Mouse (Mus musculus) kidney, embryonic 15.5 days (tissue): ENCODE measurements around the gene Tspan31. TPM values are rescaled to one million over a fixed set of nuclear protein-coding genes. Genes with fewer than 3 reads are reported as not detected.
"Not testable (repeated sequence)": the region's sequence is repeated elsewhere in the genome, so short reads cannot be mapped to it uniquely, and the experiment has no call there.

Experiments
- ATAC-seq: fragments of 200-750 bp; cut with Nextera tagmentation; replicated peaks from 2 replicates; pipeline ENCODE4 v1.8.0; 2017; ENCODE audit warnings: moderate TSS enrichment; ENCODE audit not compliant: low FRiP score
- H3K27ac ChIP-seq: fragments of 300-500 bp; sonication (generic); 2 replicates; pipeline ENCODE4 v1.5.1; 2015; ENCODE audit warnings: mild to moderate bottlenecking, inconsistent platforms
- H3K27me3 ChIP-seq: fragments of 300-500 bp; sonication (generic); 2 replicates; pipeline ENCODE4 v1.6.1; 2015; ENCODE audit warnings: inconsistent platforms
- H3K36me3 ChIP-seq: fragments of 300-500 bp; sonication (generic); 2 replicates; pipeline ENCODE4 v1.6.1; 2015; ENCODE audit warnings: inconsistent platforms
- H3K4me1 ChIP-seq: fragments of 300-500 bp; sonication (generic); 2 replicates; pipeline ENCODE4 v1.6.1; 2015; ENCODE audit warnings: inconsistent platforms
- H3K4me2 ChIP-seq: fragments of 300-500 bp; sonication (generic); 2 replicates; pipeline ENCODE4 v1.6.1; 2015; ENCODE audit warnings: moderate library complexity, mild to moderate bottlenecking, inconsistent platforms
- H3K4me3 ChIP-seq: fragments of 300-500 bp; sonication (generic); replicated peaks from 2 replicates; pipeline ENCODE4 v1.5.1; 2015; ENCODE audit warnings: mild to moderate bottlenecking, inconsistent platforms
- H3K9ac ChIP-seq: fragments of 300-500 bp; sonication (generic); 2 replicates; pipeline ENCODE4 v1.6.1; 2015; ENCODE audit warnings: mild to moderate bottlenecking, inconsistent platforms
- H3K9me3 ChIP-seq: fragments of 300-500 bp; sonication (generic); replicated peaks from 2 replicates; pipeline ENCODE4 v1.6.1; 2016; ENCODE audit warnings: inconsistent platforms
- WGBS: fragments of 180-500 bp; shearing (Covaris S2); methylation state at CpG from one replicate; pipeline ENCODE4 v1.1.7; 2015; ENCODE audit warnings: mixed read lengths; 5-methylcytosine and 5-hydroxymethylcytosine counted together
- polyA plus RNA-seq: library from polyadenylated mRNA; unstranded; fragments of >200 nt; fragmentation: Nextera tagmentation; extraction: Ambion mirVana; gene quantifications from 2 replicates; pipeline ENCODE4 v1.2.1, GENCODE M21; 2015

Tspan31 gene
- polyA plus RNA-seq, 1 experiment from 2014 or later: 189 TPM

DNA sequence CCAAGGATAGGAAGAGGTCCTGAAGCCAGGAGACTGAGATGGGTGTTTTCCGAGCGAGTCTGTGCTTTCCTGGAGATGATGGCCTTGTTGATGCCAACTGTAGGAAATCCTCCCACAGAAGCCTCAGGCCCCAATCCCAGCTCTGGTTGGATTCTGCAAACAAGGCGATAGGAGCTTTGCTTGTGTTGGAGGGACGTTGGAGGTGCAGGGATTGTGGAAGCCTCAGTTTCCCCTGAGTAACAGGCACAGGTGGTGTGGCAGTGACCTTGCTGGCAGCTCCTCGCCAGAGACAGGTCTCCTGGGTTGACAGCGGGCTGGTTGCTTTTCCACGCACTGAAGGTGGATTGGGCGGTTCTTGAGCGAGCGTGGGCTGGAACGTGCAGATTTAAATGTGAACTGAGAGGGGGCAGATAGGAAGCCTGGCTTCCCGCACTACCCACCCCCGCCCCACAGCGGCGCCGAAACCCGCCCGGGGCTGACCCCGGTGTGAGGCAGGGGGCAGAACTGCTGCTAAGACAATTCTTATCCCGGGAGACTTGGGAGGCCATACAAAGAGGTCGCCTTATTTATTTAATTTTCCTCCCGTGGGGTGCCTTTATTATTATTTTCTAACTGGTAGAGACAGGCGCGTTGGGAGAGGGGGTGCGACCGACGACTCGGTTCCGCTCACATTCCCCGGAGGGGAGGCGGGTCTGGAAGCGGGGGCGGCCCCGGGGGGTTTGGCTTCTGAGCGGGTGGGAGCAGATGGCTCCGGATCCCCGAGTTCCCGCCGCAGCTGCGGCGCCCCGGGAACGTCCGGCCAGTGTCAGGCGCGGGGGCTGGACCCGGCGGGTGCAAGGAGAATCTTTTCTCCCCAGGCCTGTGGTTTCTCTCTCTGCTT, 11.1 kb upstream of the Tspan31 start:
- H3K9ac ChIP-seq: no peak overlapping the region
- no peaks in the 10 kb centered on the region for H3K9me3 ChIP-seq
- no peak for ATAC-seq
- no peak overlapping the region for H3K27ac ChIP-seq
- H3K27me3 ChIP-seq: peaks cover 96% of the 10 kb centered on the region
- H3K36me3 ChIP-seq: no peaks in the 10 kb centered on the region
- peak overlapping the region; percentile 53 for H3K4me3 ChIP-seq
- H3K4me2 ChIP-seq: peak overlapping the region; percentile 58
- WGBS: 2% methylated on average over 48 of the region's 48 CpGs
- peaks cover 50% of the 10 kb centered on the region for H3K4me1 ChIP-seq

DNA sequence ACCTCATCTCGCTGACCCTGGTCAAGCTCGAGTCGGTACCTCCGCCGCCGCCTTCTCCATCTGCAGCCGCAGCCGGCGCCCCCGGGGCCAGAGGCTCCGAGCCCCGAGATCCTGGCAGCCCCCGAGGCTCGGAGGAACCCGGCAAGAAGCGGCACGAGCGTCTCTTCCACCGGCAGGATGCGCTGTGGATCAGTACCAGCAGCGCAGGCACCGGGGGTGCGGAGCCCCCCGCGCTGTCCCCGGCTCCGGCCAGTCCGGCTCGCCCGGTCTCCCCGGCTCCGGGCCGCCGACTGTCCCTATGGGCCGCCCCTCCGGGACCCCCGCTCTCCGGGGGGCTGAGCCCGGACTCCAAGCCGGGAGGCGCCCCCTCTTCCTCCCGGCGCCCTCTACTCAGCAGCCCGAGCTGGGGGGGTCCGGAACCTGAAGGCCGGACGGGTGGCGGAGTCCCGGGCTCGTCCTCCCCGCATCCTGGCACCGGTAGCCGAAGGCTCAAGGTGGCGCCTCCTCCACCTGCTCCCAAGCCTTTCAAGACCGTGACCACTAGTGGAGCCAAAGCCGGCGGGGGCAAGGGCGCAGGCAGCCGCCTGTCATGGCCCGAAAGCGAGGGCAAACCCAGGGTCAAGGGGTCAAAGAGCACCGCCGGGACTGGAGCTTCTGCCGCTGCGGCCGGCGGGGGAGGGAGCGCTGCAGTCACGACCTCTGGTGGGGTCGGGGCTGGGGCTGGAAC, 9.8 kb upstream of the Tspan31 start:
- H3K9me3 ChIP-seq: no peaks in the 10 kb centered on the region
- H3K4me1 ChIP-seq: peaks cover 50% of the 10 kb centered on the region
- H3K4me3 ChIP-seq: peak overlapping the region; percentile 53
- 2% methylated on average over 69 of the region's 70 CpGs for WGBS
- 0 out of 2 replicates have a peak, but pooled peaks have one; percentile 10 for ATAC-seq
- H3K36me3 ChIP-seq: no peaks in the 10 kb centered on the region
- peak overlapping the region; percentile 93 for H3K4me2 ChIP-seq
- no peak overlapping the region for H3K27ac ChIP-seq
- H3K27me3 ChIP-seq: peaks cover 99% of the 10 kb centered on the region
- H3K9ac ChIP-seq: peak overlapping the region; percentile 47

- ATAC-seq: peak; percentile 12; the same call in 1 of the 2 replicates
- no peaks in the 10 kb centered on the region for H3K36me3 ChIP-seq
- WGBS: under 1% methylated on average over 47 of the region's 49 CpGs
These were observed 8.9 kb upstream of the Tspan31 start for GRCm38 (mm10) chr10:127078677-127079575.

DNA sequence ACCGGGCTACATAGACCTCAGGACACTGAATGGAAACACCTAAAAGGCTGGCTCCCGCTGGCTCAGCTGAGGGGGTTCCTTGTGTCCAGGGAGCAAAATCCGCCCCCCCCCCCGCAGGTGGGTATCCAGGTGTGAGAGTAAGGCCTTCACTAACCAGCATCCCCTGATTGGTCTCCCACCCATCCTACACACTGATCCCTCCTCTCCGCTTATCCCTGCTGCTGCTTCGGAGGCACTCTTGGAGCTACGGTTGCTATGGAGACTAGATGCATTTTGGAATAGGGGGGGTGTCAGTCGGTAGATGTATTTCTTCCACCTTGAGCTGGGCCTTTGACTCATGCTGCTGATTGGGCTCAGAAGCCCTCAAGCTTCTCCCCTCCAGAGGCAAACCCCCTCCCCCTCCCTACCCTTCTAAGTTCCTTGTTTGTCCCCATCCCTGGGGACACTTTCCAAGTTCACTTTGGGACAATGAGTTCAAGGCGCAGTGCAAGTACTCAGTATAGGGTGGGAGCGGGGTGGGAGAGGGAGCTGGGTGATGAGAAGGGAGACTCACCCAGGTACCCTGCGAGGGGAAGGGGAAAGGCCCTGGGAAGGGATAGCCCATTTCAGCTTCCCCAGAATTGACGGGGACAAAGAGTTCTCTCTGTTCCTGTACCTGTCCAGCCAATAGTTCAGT, 8.1 kb upstream of the Tspan31 start:
- no peaks in the 10 kb centered on the region for H3K36me3 ChIP-seq
- H3K27me3 ChIP-seq: peaks cover 82% of the 10 kb centered on the region
- ATAC-seq: no peak
- H3K4me3 ChIP-seq: peak overlapping the region; percentile 53
- H3K9ac ChIP-seq: no peak overlapping the region
- no peak overlapping the region for H3K27ac ChIP-seq
- H3K4me1 ChIP-seq: peaks cover 47% of the 10 kb centered on the region
- 4% methylated on average over 12 of the region's 12 CpGs for WGBS
- peak overlapping the region; percentile 93 for H3K4me2 ChIP-seq
- H3K9me3 ChIP-seq: no peaks in the 10 kb centered on the region

More at GRCm38 (mm10) chr10:127078677-127079575, 8.9 kb upstream of the Tspan31 start:
- H3K9me3 ChIP-seq: no peaks in the 10 kb centered on the region
- H3K27ac ChIP-seq: no peak overlapping the region
- peak overlapping the region; percentile 47 for H3K9ac ChIP-seq
- peak overlapping the region; percentile 53 for H3K4me3 ChIP-seq
- H3K4me1 ChIP-seq: peaks cover 50% of the 10 kb centered on the region
- peaks cover 90% of the 10 kb centered on the region for H3K27me3 ChIP-seq
- peak overlapping the region; percentile 93 for H3K4me2 ChIP-seq

DNA sequence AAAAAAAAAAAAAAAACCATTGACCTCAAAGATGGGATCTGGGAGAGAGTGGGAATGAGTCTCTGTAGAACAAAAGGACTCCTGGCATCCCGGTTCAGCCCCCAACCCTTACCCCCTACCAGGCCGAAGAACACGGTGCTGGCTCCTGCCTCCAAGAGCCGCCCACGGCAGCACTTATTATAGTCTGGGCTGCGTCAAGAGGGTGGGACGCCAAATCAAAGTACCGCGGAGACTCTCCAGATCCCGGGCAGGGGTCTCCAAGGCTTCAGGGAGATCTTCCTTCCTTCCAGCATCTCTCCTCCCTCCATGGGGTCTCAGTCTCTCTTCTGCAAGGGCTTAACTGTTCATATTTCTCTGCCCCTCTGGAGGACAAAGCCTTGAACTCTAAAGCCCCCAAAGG, 7.5 kb upstream of the Tspan31 start:
- Histone ChIP-seq H3K4me1 (peaks cover 46% of the 10 kb centered on the region), H3K27me3 (peaks cover 76% of the 10 kb centered on the region), H3K9me3 (no peaks in the 10 kb centered on the region), H3K27ac (no peak overlapping the region), H3K9ac (no peak overlapping the region), H3K36me3 (no peaks in the 10 kb centered on the region), H3K4me2 (no peak overlapping the region), H3K4me3 (no peak overlapping the region)
- WGBS: 6% methylated on average over 10 of the region's 10 CpGs
- no peak for ATAC-seq

DNA sequence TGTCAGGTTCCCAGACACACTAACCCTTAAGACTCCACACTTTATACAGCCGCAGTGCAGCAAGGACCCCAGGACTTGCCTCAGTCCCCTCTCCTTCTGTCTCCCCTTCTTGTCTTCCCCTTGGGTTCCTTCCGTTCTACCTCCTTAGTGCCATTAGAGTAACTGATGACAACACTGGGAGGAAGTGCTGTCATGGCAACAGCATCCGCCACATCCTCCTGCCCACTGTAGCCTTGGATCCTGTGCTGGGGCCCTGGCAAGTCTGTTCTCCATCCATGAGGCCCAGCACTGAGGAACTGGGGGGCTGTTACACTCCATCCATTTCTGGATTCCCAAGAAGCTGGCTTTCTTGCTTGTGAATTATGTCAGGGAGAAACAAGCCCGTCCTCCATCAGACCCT, 6.0 kb upstream of the Tspan31 start:
- no peak for ATAC-seq
- no peak overlapping the region for H3K4me3 ChIP-seq
- peaks cover 36% of the 10 kb centered on the region for H3K4me1 ChIP-seq
- no peak overlapping the region for H3K27ac ChIP-seq
- no peaks in the 10 kb centered on the region for H3K36me3 ChIP-seq
- H3K27me3 ChIP-seq: peaks cover 62% of the 10 kb centered on the region
- H3K9ac ChIP-seq: no peak overlapping the region
- no peaks in the 10 kb centered on the region for H3K9me3 ChIP-seq
- 34% methylated on average over 4 of the region's 4 CpGs for WGBS
- H3K4me2 ChIP-seq: no peak overlapping the region

DNA sequence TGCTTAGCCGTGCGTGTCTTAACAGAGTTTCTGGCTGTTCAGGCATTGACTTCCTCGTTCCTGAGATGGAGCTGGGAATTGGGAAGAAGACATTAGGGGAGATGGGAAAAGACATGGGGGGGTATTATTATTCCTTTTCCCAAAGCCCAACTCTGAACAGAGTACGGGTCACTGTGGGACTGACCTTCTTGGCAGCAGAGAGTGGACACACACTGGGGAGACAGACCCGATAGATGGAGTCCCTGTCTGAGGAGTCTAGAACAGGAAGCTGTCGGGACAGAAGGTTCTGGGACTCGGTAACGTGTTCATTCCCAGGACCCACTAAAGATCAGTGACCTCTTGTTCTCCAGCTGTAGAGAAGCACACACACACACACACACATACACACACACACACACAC, 5.6 kb upstream of the Tspan31 start:
- H3K4me1 ChIP-seq: peaks cover 36% of the 10 kb centered on the region
- ATAC-seq: no peak
- H3K36me3 ChIP-seq: no peaks in the 10 kb centered on the region
- H3K4me2 ChIP-seq: no peak overlapping the region
- H3K9me3 ChIP-seq: no peaks in the 10 kb centered on the region
- peaks cover 58% of the 10 kb centered on the region for H3K27me3 ChIP-seq
- H3K9ac ChIP-seq: no peak overlapping the region
- WGBS: 64% methylated on average over 8 of the region's 8 CpGs
- no peak overlapping the region for H3K4me3 ChIP-seq
- no peak overlapping the region for H3K27ac ChIP-seq

- no peak for ATAC-seq
- Histone ChIP-seq H3K9ac (no peak within 1 kb of the TSS), H3K36me3 (no peaks in the 10 kb centered on the region), H3K27me3 (peaks cover 52% of the 10 kb centered on the region), H3K4me2 (no peak within 1 kb of the TSS), H3K4me1 (peaks cover 30% of the 10 kb centered on the region), H3K9me3 (no peaks in the 10 kb centered on the region), H3K27ac (no peak within 1 kb of the TSS), H3K4me3 (no peak within 1 kb of the TSS)
- WGBS: 63% methylated on average over 9 of the region's 9 CpGs
These were observed 5.0 kb upstream of the Tspan31 start, which contains the start of gene Agap2 for GRCm38 (mm10) chr10:127075080-127075479. TSS of gene Agap2 (plus strand) at chr10:127075284.

DNA sequence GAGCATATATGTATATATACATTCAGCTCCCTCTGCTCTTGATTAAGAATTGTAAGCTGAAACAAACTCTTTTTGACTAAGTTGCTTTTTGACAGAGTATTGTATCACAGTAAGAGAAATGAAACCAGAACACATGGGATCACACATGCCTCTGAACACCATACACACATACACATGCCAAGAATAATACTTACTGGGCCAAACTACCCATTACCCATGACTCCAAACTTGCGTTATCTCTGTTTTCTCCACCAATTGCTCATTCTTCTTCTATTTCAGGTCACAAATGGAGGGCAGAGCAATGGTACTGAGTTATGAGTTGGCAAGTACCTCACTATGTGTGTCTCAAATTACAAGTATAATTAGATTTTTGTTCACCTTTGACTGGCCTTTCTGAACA, 3.9 kb upstream of the Tspan31 start:
- Histone ChIP-seq H3K27ac (no peak overlapping the region), H3K4me3 (no peak overlapping the region), H3K9ac (no peak overlapping the region), H3K27me3 (peaks cover 41% of the 10 kb centered on the region), H3K4me2 (no peak overlapping the region), H3K9me3 (no peaks in the 10 kb centered on the region), H3K4me1 (peaks cover 26% of the 10 kb centered on the region), H3K36me3 (no peaks in the 10 kb centered on the region; the same call in 1 of the 2 replicates)
- no peak for ATAC-seq
- 84% methylated on average over 1 of the region's 1 CpGs for WGBS

DNA sequence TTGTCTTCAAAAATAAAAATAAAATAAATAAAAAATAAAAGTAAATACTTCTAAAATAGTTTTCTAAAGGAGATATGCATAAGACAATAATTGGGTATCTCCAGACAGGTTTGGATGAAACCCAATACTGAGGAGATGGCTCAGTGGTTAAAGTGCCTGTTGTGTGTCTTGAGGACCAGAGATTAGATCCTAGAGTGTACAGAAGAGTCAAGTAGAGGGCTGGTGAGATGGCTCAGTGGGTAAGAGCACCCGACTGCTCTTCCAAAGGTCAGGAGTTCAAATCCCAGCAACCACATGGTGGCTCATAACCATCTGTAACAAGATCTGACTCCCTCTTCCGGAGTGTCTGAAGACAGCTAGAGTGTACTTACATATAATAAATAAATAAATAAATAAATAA, 2.9 kb upstream of the Tspan31 start:
- ATAC-seq, H3K27ac ChIP-seq, H3K4me2 ChIP-seq, H3K9ac ChIP-seq, H3K4me3 ChIP-seq, H3K9me3 ChIP-seq, H3K36me3 ChIP-seq: not testable (repeated sequence)
- Histone ChIP-seq H3K4me1 (peaks cover 26% of the 10 kb centered on the region), H3K27me3 (peaks cover 31% of the 10 kb centered on the region)
- 66% methylated on average over 2 of the region's 2 CpGs for whole genome bisulfite sequencing

GRCm38 (mm10) chr10:127072270-127072669, 2.2 kb upstream of the Tspan31 start:
- not testable (repeated sequence) for H3K9me3 ChIP-seq, H3K4me2 ChIP-seq, H3K27ac ChIP-seq, H3K9ac ChIP-seq, ATAC-seq, H3K4me3 ChIP-seq
- H3K27me3 ChIP-seq: peaks cover 24% of the 10 kb centered on the region
- peaks cover 16% of the 10 kb centered on the region for H3K36me3 ChIP-seq
- WGBS: 85% methylated on average over 4 of the region's 4 CpGs
- H3K4me1 ChIP-seq: peaks cover 25% of the 10 kb centered on the region
